Mouse (Mus musculus) kidney, embryonic 16.5 days (tissue): ENCODE results near the gene Fuk. TPM values are rescaled to one million over a fixed set of nuclear protein-coding genes. Genes with fewer than 3 reads are reported as not detected.
"Not testable (repeated sequence)": the region's sequence is repeated elsewhere in the genome, so short reads cannot be mapped to it uniquely, and the experiment has no call there.

Source experiments
- ATAC-seq: fragments of 200-750 bp; cut with Nextera tagmentation; 2 replicates; pipeline ENCODE4 v1.8.0; 2017; ENCODE audit warnings: moderate TSS enrichment; ENCODE audit not compliant: low FRiP score, low TSS enrichment
- H3K27ac ChIP-seq: fragments of 300-500 bp; sonication (generic); 2 replicates; pipeline ENCODE4 v1.5.1; 2014; ENCODE audit warnings: low read length
- H3K27me3 ChIP-seq: fragments of 300-500 bp; sonication (generic); 2 replicates; pipeline ENCODE4 v1.6.1; 2014; ENCODE audit warnings: low read length, control low read depth, mixed read lengths; ENCODE audit not compliant: insufficient read depth
- H3K36me3 ChIP-seq: fragments of 300-500 bp; sonication (generic); 2 replicates; pipeline ENCODE4 v1.6.1; 2014; ENCODE audit warnings: low read length, control low read depth, mixed read lengths; ENCODE audit not compliant: insufficient read depth
- H3K4me1 ChIP-seq: fragments of 300-500 bp; sonication (generic); 2 replicates; pipeline ENCODE4 v1.6.1; 2014; ENCODE audit warnings: low read length, control low read depth, mixed read lengths; ENCODE audit not compliant: insufficient read depth
- H3K4me2 ChIP-seq: fragments of 300-500 bp; sonication (generic); replicated peaks from 2 replicates; pipeline ENCODE4 v1.6.1; 2014; ENCODE audit warnings: low read depth, low read length
- H3K4me3 ChIP-seq: fragments of 300-500 bp; sonication (generic); 2 replicates; pipeline ENCODE4 v1.5.1; 2014; ENCODE audit warnings: mild to moderate bottlenecking, low read length
- H3K9ac ChIP-seq: fragments of 300-500 bp; sonication (generic); replicated peaks from 2 replicates; pipeline ENCODE4 v1.6.1; 2014; ENCODE audit warnings: low read length
- H3K9me3 ChIP-seq: fragments of 300-500 bp; sonication (generic); 2 replicates; pipeline ENCODE4 v1.6.1; 2016; ENCODE audit warnings: low read length, control low read depth
- WGBS: fragments of 180-500 bp; shearing (Covaris S2); extraction: QIAGEN DNeasy Blood & Tissue Kit; methylation state at CpG from one replicate; pipeline ENCODE4 v1.1.7; 2014; 5-methylcytosine and 5-hydroxymethylcytosine counted together
- polyA plus RNA-seq: library from polyadenylated mRNA; unstranded; fragments of >200 nt; fragmentation: Nextera tagmentation; extraction: Ambion mirVana; gene quantifications from 2 replicates; pipeline ENCODE4 v1.2.1, GENCODE M21; 2015

The Fuk gene
- polyA plus RNA-seq, 1 experiment from 2014 or later = 14.8 TPM

GRCm38 (mm10) chr8:110932444-110932843, 30.2 kb upstream of the Fuk start:
- 82% methylated on average over 3 of the region's 3 CpGs for WGBS

GRCm38 (mm10) chr8:110931176-110931939, 29.1 kb upstream of the Fuk start:
- no peak overlapping the region for H3K4me2 ChIP-seq
- H3K4me3 ChIP-seq = no peak overlapping the region
- 0 out of 2 replicates have a peak overlapping the region, but pooled peaks have one; percentile 11 for H3K27ac ChIP-seq
- H3K9ac ChIP-seq = no peak overlapping the region
- H3K9me3 ChIP-seq = no peaks in the 10 kb centered on the region
- ATAC-seq = peak; percentile 80
- no peaks in the 10 kb centered on the region for H3K27me3 ChIP-seq
- peaks cover 15% of the 10 kb centered on the region for H3K4me1 ChIP-seq
- WGBS = 52% methylated on average over 12 of the region's 12 CpGs
- H3K36me3 ChIP-seq = no peaks in the 10 kb centered on the region

More at GRCm38 (mm10) chr8:110932444-110932843, 30.2 kb upstream of the Fuk start:
- Histone ChIP-seq H3K36me3 (no peaks in the 10 kb centered on the region), H3K4me2 (no peak overlapping the region), H3K4me1 (peaks cover 9% of the 10 kb centered on the region), H3K4me3 (no peak overlapping the region), H3K27me3 (no peaks in the 10 kb centered on the region), H3K9ac (no peak overlapping the region), H3K27ac (no peak overlapping the region), H3K9me3 (no peaks in the 10 kb centered on the region)
- no peak for ATAC-seq

- H3K27ac ChIP-seq, ATAC-seq, H3K9me3 ChIP-seq, H3K9ac ChIP-seq, H3K27me3 ChIP-seq, H3K36me3 ChIP-seq, H3K4me3 ChIP-seq, H3K4me2 ChIP-seq: not testable (repeated sequence)
- H3K4me1 ChIP-seq = peaks cover 15% of the 10 kb centered on the region
- 94% methylated on average over 5 of the region's 8 CpGs for WGBS
Measured at GRCm38 (mm10) chr8:110929672-110930071, 27.4 kb upstream of the Fuk start.

GRCm38 (mm10) chr8:110929066-110929465, 26.8 kb upstream of the Fuk start:
- no peak overlapping the region for H3K9ac ChIP-seq
- H3K36me3 ChIP-seq = no peaks in the 10 kb centered on the region
- ATAC-seq = no peak
- H3K4me1 ChIP-seq = peaks cover 15% of the 10 kb centered on the region
- WGBS = 77% methylated on average over 5 of the region's 5 CpGs
- no peaks in the 10 kb centered on the region for H3K9me3 ChIP-seq
- no peaks in the 10 kb centered on the region for H3K27me3 ChIP-seq
- H3K27ac ChIP-seq = no peak overlapping the region
- H3K4me2 ChIP-seq = no peak overlapping the region
- H3K4me3 ChIP-seq = no peak overlapping the region

GRCm38 (mm10) chr8:110928435-110928834, 26.1 kb upstream of the Fuk start:
- no peak for ATAC-seq
- H3K4me3 ChIP-seq = no peak overlapping the region
- H3K27me3 ChIP-seq = no peaks in the 10 kb centered on the region
- H3K27ac ChIP-seq = no peak overlapping the region
- no peaks in the 10 kb centered on the region for H3K36me3 ChIP-seq
- H3K9me3 ChIP-seq = no peaks in the 10 kb centered on the region
- WGBS = 74% methylated on average over 7 of the region's 7 CpGs
- H3K4me1 ChIP-seq = peaks cover 15% of the 10 kb centered on the region
- H3K4me2 ChIP-seq = no peak overlapping the region
- H3K9ac ChIP-seq = no peak overlapping the region

- Histone ChIP-seq H3K9me3 (no peaks in the 10 kb centered on the region), H3K27me3 (no peaks in the 10 kb centered on the region), H3K36me3 (no peaks in the 10 kb centered on the region), H3K4me2 (no peak overlapping the region), H3K27ac (no peak overlapping the region), H3K9ac (no peak overlapping the region), H3K4me1 (peaks cover 16% of the 10 kb centered on the region), H3K4me3 (no peak overlapping the region)
- no peak for ATAC-seq
- 46% methylated on average over 5 of the region's 5 CpGs for WGBS
Measured at GRCm38 (mm10) chr8:110926690-110927089, 24.4 kb upstream of the Fuk start.

- Histone ChIP-seq H3K9ac (no peak overlapping the region), H3K27ac (no peak overlapping the region), H3K9me3 (no peaks in the 10 kb centered on the region), H3K4me3 (no peak overlapping the region), H3K36me3 (no peaks in the 10 kb centered on the region), H3K4me2 (no peak overlapping the region), H3K27me3 (no peaks in the 10 kb centered on the region), H3K4me1 (peaks cover 21% of the 10 kb centered on the region)
- WGBS = 66% methylated on average over 8 of the region's 8 CpGs
- no peak for ATAC-seq
Measured at GRCm38 (mm10) chr8:110925691-110926140, 23.4 kb upstream of the Fuk start.

GRCm38 (mm10) chr8:110921492-110922230, 19.4 kb upstream of the Fuk start:
- WGBS = 16% methylated on average over 7 of the region's 7 CpGs

GRCm38 (mm10) chr8:110920773-110921277, 18.5 kb upstream of the Fuk start:
- 15% methylated on average over 3 of the region's 3 CpGs for WGBS
- no peak for ATAC-seq
- peak overlapping the region; percentile 83 for H3K4me2 ChIP-seq
- H3K36me3 ChIP-seq = no peaks in the 10 kb centered on the region
- no peaks in the 10 kb centered on the region for H3K27me3 ChIP-seq
- H3K4me1 ChIP-seq = peaks cover 42% of the 10 kb centered on the region
- peak overlapping the region; percentile 62 for H3K27ac ChIP-seq
- H3K9ac ChIP-seq = peak overlapping the region; percentile 87
- peak overlapping the region; percentile 84 for H3K4me3 ChIP-seq
- no peaks in the 10 kb centered on the region for H3K9me3 ChIP-seq

More at GRCm38 (mm10) chr8:110921492-110922230, 19.4 kb upstream of the Fuk start:
- peaks cover 42% of the 10 kb centered on the region for H3K4me1 ChIP-seq
- H3K4me3 ChIP-seq = peak overlapping the region; percentile 84
- no peaks in the 10 kb centered on the region for H3K27me3 ChIP-seq
- H3K9me3 ChIP-seq = no peaks in the 10 kb centered on the region
- peak; percentile 21; the same call in 1 of the 2 replicates for ATAC-seq
- H3K27ac ChIP-seq = peak overlapping the region; percentile 62
- peak overlapping the region; percentile 83 for H3K4me2 ChIP-seq
- H3K9ac ChIP-seq = peak overlapping the region; percentile 27; the same call in 1 of the 2 replicates
- no peaks in the 10 kb centered on the region for H3K36me3 ChIP-seq
